In the genomic region with DNA sequence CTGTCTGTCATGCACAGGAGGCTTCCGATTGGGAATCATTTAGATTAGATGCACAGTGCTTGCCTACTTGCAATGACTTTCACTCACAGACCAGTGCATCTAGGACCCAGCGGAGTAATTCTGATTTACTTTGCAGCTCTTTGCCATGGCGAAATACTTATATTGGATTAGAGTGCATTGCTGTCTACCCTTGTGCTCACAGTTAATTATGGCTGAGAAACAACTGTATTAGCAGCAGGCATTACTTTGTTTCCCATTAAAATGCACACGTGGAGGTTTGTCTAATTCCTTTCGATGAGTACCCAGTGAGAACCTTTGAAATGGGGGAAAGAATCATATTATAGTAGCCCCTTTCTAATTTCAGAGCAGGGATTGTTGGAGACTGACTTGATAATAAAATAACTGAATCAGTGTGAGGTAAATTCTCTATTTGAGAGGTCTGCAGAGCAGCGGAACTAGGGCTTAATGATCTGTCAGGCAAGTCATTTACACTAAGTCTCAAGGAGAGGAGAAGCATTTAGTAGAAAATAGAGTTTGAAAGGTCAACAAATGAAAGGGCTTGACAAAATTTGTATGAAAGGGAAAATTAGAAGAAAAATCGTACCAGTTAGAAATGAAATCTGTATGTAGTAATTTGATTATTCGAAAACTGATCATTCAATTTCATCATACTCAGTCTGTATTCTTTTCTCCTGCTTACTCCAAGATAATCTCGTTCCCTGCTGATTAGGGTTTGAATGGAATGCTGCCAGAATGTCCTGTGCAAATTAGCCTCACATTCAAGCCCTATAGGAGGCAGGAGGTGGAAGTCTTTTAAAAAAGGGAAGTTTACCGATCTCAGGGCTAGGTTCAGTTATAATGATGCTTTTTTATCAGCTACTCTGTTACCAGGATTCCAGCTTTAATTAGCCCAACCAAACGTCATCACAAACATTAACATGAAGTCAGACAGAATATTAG, we compare ENCODE assay signal across 16 mouse cellular contexts.
DNase-seq lines count a peak whose midpoint lies in the region; ATAC-seq and TF ChIP-seq lines count a peak whose summit lies in the region.
"Had no signal": no experiment of that assay in that cellular context is flagged by ENCODE, and none has a peak within 500 bp of the region (broad histone marks: within the 10 kb centered on the region; RNA-seq: fewer than 3 reads in every experiment).

No protein-coding gene starts in this region.

- H3K4me3 ChIP-seq in forebrain, embryonic 14.5 days (ENCODE audit: low read depth, low read length) = no peak overlapping the region
- no peak overlapping the region for H3K4me3 ChIP-seq in midbrain, embryonic 13.5 days (replicated peaks)
- H3K4me3 ChIP-seq in liver, embryonic 12.5 days = no peak overlapping the region
- H3K4me3 ChIP-seq in layer of hippocampus, adult 2 months = no peak overlapping the region
- H3K4me3 ChIP-seq: embryonic facial prominence, embryonic 13.5 days; heart, embryonic 13.5 days; neural tube, embryonic 12.5 days had no signal

- no peak overlapping the region for H3K9ac ChIP-seq in forebrain, embryonic 14.5 days (ENCODE audit: low read length)
- no peak overlapping the region for H3K9ac ChIP-seq in midbrain, embryonic 13.5 days (replicated peaks)
- no peak overlapping the region for H3K9ac ChIP-seq in liver, embryonic 12.5 days
- H3K9ac ChIP-seq: embryonic facial prominence, embryonic 13.5 days; heart, embryonic 13.5 days; neural tube, embryonic 12.5 days had no signal

- TF ChIP-seq CTCF in layer of hippocampus, adult 2 months (conservative IDR thresholded peaks at IDR 0.05) = no peak

- WGBS in forebrain, embryonic 14.5 days = 1% methylated on average over 11 of the region's 11 CpGs
- whole genome bisulfite sequencing in midbrain, embryonic 13.5 days = 11% methylated on average over 11 of the region's 11 CpGs
- 30% methylated on average over 11 of the region's 11 CpGs for whole genome bisulfite sequencing in liver, embryonic 12.5 days (ENCODE audit: insufficient replicate concordance)

- H3K9me3 ChIP-seq in forebrain, embryonic 14.5 days (replicated peaks; ENCODE audit: control insufficient read depth, low read length) = no peaks in the 10 kb centered on the region
- H3K9me3 ChIP-seq in midbrain, embryonic 13.5 days = no peaks in the 10 kb centered on the region
- H3K9me3 ChIP-seq in liver, embryonic 12.5 days (replicated peaks) = no peaks in the 10 kb centered on the region
- H3K9me3 ChIP-seq: embryonic facial prominence, embryonic 13.5 days; heart, embryonic 13.5 days; neural tube, embryonic 12.5 days had no signal

- no peak overlapping the region for H3K27ac ChIP-seq in forebrain, embryonic 14.5 days (ENCODE audit: low read depth, low read length)
- H3K27ac ChIP-seq in midbrain, embryonic 13.5 days = no peak overlapping the region
- no peak overlapping the region for H3K27ac ChIP-seq in liver, embryonic 12.5 days
- H3K27ac ChIP-seq in layer of hippocampus, adult 2 months = no peak overlapping the region
- H3K27ac ChIP-seq: embryonic facial prominence, embryonic 13.5 days; heart, embryonic 13.5 days; neural tube, embryonic 12.5 days had no signal

- no peaks in the 10 kb centered on the region for H3K27me3 ChIP-seq in forebrain, embryonic 14.5 days (replicated peaks; ENCODE audit: control insufficient read depth, insufficient read depth, low read length)
- no peaks in the 10 kb centered on the region for H3K27me3 ChIP-seq in midbrain, embryonic 13.5 days
- no peaks in the 10 kb centered on the region for H3K27me3 ChIP-seq in liver, embryonic 12.5 days (replicated peaks)
- H3K27me3 ChIP-seq: embryonic facial prominence, embryonic 13.5 days; heart, embryonic 13.5 days; neural tube, embryonic 12.5 days had no signal

- H3K4me1 ChIP-seq in forebrain, embryonic 14.5 days (ENCODE audit: control insufficient read depth, insufficient read depth, low read length) = no peaks in the 10 kb centered on the region
- H3K4me1 ChIP-seq in midbrain, embryonic 13.5 days (replicated peaks) = peaks cover 12% of the 10 kb centered on the region
- H3K4me1 ChIP-seq in liver, embryonic 12.5 days = no peaks in the 10 kb centered on the region
- H3K4me1 ChIP-seq: embryonic facial prominence, embryonic 13.5 days; heart, embryonic 13.5 days; neural tube, embryonic 12.5 days had no signal

- H3K4me2 ChIP-seq in forebrain, embryonic 14.5 days (ENCODE audit: low read length) = peak overlapping the region; percentile 22; the same call in 1 of the 2 replicates
- H3K4me2 ChIP-seq in midbrain, embryonic 13.5 days (replicated peaks) = peak overlapping the region; percentile 38
- no peak overlapping the region for H3K4me2 ChIP-seq in liver, embryonic 12.5 days
- H3K4me2 ChIP-seq: embryonic facial prominence, embryonic 13.5 days; heart, embryonic 13.5 days; neural tube, embryonic 12.5 days had no signal

- no peaks in the 10 kb centered on the region for H3K36me3 ChIP-seq in forebrain, embryonic 14.5 days (ENCODE audit: control insufficient read depth, insufficient read depth, low read length)
- no peaks in the 10 kb centered on the region for H3K36me3 ChIP-seq in midbrain, embryonic 13.5 days
- H3K36me3 ChIP-seq in liver, embryonic 12.5 days = no peaks in the 10 kb centered on the region
- H3K36me3 ChIP-seq: embryonic facial prominence, embryonic 13.5 days; heart, embryonic 13.5 days; neural tube, embryonic 12.5 days had no signal

- peak; percentile 82 for ATAC-seq in forebrain, embryonic 14.5 days
- ATAC-seq in midbrain, embryonic 13.5 days = peak; percentile 58
- no peak for ATAC-seq in liver, embryonic 12.5 days
- ATAC-seq: intestine, postnatal 0 days had no signal

- DNase-seq in MN1 (ENCODE audit: low spot score) (peak; percentile 15), R1 (ENCODE audit: low read depth, low spot score) (peak; percentile 61)
- DNase-seq in forebrain, embryonic 14.5 days (ENCODE audit: low spot score) = peak; percentile 70
- DNase-seq in left cerebral cortex, adult 9 months (ENCODE audit: low spot score in 2 of 2) = no peak
- DNase-seq in layer of hippocampus, adult 2 months (ENCODE audit: low spot score in 2 of 2) = no peak
- DNase-seq in gastrocnemius, adult 18-20 months (ENCODE audit: low spot score) = no peak
- DNase-seq: cerebellum, adult 9-11 months; heart, postnatal 36 days; lung, adult 2 months; lung, postnatal 36 days had no signal

Comparison
In these comparisons a context has a peak if more than half of its experiments do, and no peak if none do; other contexts are left out.
1. DNase-seq: peak in MN1 (single experiment), R1 (single experiment) and forebrain, embryonic 14.5 days (single experiment); none in left cerebral cortex, adult 9 months (0 of 2), layer of hippocampus, adult 2 months (0 of 2) and gastrocnemius, adult 18-20 months (single experiment).